Mouse (Mus musculus) T-cell, adult 2 months (primary cell): Measurements from ENCODE around the gene Hdac9.

ENCODE experiments used
- DNase-seq: peaks from one replicate; pipeline ENCODE4 v3.0.0; 2022; ENCODE audit warnings: low spot score

Hdac9 gene

DNA sequence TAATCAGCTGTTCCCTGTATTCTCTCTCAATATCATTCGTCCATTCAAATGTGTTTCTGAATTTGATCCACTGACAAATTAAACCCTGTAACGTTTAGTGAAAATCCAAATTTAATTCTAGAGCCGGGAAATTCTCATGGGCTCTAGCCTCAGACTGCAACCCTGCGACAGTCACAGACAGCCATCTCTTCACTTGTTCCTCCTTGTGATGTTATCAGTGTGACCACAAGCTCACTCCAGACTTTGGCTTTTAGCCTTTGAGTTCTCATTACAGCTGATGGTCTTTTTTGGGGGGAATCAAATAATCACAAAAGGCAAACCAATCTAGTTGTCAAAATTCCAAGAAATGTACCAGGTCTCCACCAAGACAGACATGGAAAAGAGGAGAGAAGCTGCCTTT, 578.0 kb downstream of the Hdac9 start:
- DNase-seq = no peak

GRCm38 (mm10) chr12:34334455-34335084, 582.3 kb downstream of the Hdac9 start:
- no peak for DNase-seq

DNA sequence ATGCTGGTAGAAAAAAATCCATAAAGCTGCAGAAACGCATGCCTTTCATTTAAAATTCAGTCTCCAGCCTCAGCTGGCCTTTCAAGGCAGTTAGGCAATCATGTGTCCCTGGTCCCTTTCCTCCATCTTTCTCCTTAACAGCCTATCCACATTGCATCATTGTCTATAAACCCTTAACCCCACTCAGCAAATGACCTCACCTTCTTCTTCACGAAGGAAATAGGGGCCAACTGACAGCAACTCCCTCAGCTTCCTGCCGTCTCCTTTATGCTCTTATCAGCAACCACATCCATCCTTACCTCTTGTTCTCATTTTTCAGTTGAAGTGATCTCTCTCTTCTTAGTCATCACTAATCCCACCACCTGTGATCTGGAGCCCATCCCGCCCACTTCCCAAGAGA, 584.0 kb downstream of the Hdac9 start:
- DNase-seq = no peak

DNA sequence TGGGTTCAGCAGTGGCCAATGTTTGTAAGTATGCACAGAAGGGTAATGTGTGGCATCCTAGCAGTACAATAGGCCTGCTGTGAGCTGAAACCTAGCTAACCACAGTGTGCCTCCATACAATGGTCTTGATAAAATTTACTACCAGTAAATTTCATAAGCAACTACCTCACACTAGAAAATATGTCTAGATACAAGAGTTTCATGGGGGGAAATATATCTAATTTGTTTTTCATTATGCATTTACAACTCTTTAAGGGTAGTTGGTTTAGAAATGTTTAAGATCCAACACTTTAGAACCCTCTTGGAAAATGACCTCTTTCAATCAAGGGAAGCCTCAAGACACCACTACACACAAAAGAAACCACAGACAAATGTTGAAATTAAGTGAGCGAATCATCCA, 589.8 kb downstream of the Hdac9 start:
- no peak for DNase-seq

GRCm38 (mm10) chr12:34312113-34312719, 604.7 kb downstream of the Hdac9 start:
- DNase-seq = no peak

DNA sequence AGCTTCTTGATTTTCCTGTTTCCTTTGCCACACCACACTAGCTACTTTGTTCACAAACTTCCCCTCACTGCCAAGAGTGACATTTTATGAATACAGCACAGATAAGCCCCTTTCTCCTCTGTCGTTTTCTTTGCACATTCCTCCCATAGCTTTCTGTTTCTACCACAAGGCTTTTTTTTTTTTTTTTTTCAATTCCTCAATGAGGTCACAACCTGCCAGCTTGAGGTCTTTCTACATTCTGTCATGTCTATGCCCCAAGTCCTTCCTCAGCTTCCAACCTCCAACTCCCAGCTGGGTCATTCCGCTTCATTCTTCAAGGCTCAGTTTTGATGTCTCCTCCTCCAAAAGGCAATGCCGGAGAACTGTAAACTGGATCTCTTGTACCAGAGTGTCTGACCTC, 611.4 kb downstream of the Hdac9 start:
- no peak for DNase-seq

GRCm38 (mm10) chr12:34292346-34292745, 624.5 kb downstream of the Hdac9 start:
- DNase-seq = no peak

DNA sequence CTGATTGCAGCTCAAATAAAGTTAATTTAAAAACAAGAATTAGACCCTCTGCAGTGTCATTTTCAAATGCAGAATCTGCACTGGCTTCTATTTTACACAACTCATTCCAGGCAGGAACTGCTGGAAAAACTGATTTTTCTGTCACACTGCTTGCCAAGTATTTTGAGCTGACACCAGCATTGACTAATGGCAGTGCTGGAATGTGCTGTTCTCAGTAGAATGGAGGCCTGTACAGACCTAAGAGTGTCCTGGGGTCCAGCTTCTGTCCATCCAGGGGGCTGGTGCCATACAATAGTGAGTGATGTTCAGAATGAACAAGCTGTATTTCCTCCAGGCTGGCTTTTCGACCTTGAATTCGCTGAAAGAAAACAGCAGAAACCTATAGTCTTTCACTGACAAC, 629.7 kb downstream of the Hdac9 start:
- no peak for DNase-seq

GRCm38 (mm10) chr12:34284888-34285287, 632.0 kb downstream of the Hdac9 start:
- no peak for DNase-seq

- no peak for DNase-seq
Measured at GRCm38 (mm10) chr12:34284396-34284795, 632.5 kb downstream of the Hdac9 start.

DNA sequence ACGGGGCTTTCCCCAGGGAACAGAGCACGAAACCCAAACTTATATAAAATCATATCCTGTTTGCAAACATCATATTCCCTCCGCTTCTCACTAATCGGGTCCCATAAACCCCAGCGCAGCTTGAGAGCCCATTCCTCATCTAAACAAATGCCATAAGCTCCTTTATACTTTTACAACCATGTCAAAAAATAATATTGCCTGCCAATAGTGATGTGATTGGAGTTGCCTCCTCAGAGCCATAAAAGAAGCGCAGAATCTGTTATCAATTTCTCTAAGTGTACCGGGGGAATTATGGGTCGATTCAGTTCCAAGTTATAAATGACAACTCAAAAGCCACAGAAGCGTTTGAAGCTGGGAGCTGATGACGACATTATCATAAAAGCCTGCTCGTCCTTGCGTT, 638.1 kb downstream of the Hdac9 start:
- no peak for DNase-seq

GRCm38 (mm10) chr12:34273816-34274215, 643.1 kb downstream of the Hdac9 start:
- DNase-seq = no peak

GRCm38 (mm10) chr12:34270096-34270495, 646.8 kb downstream of the Hdac9 start:
- no peak for DNase-seq

GRCm38 (mm10) chr12:34269472-34270040, 647.3 kb downstream of the Hdac9 start:
- no peak for DNase-seq

DNA sequence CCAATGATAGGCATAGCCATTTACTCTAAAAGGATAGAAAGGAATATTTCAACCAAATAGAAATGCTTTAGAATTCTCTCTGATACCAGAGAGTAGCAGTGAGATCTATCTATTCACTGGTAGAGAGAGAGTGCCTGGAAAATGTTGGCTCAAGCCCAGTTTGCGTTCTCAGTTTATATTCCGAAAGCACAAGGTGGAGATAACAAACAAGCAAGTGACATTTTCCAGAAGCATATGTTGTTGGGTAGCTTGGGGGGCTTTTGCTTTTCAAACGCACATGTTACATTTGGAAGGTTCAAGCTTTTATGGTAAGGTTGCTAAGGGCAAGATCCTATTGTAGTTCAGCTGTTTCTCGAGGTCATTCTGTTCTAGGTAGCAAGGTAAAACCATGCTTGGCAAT, 657.2 kb downstream of the Hdac9 start:
- no peak for DNase-seq

GRCm38 (mm10) chr12:34249160-34249559, 667.7 kb downstream of the Hdac9 start:
- DNase-seq = no peak

GRCm38 (mm10) chr12:34248193-34249121, 668.4 kb downstream of the Hdac9 start:
- DNase-seq = peak; percentile 43

DNA sequence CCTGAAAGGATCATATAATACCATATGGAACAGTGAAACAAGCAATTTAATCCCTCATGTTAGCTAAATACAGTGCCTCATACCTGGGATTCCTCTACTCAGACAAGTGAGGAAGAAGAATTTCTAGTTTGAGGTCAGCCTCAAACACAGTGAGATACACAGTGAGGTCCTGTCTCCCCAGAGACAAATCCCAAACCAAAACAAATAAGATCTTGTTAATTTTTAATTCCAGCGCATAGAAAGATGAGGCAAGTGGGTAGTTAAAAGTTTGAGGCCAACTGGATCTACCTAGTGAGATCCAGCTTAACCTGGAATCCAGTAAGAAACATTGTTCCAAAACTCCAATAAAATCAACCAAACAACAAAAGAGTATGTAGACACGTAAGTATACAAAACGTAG, 678.1 kb downstream of the Hdac9 start:
- DNase-seq = no peak

GRCm38 (mm10) chr12:34231621-34232150, 685.2 kb downstream of the Hdac9 start:
- DNase-seq = no peak

DNA sequence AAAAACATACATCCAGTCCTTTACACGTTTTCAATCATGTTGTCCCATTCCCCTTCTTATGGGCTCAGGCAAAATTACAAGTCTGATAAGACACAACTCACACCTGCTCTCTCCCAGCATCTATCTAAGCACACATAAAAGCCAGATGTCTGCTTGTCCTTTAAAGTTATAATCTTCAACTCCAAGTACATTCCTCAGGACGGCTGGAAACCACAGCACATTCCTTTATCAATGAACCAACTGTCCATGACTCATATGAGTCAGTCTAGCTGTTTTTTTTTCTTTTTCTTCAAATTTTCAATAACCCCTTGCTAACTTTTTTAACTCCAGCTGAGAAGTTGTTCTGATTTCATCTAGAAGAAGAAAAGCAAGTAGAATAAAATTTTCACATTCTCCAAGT, 692.4 kb downstream of the Hdac9 start:
- DNase-seq = no peak

DNA sequence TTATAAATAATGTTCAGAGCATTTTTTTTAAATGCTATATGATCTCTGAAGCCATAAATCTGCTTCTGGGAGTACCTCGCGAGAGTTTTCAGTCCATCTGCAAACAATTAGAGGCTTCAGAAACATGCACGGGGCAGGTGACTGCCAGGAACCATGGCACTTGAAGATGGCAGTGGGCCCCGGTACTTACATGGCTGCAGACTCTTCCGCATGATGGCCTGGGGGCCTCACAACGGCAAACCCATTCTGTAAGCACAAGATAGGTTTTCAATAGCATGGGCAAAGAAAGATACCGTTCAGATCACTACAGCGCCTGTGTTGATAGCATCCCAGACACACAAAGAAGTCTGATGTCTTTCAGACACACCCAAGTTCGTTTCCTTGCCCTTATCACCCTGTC, 695.9 kb downstream of the Hdac9 start:
- no peak for DNase-seq
